Mouse (Mus musculus): ENCODE data around the gene Rest. TPM values are rescaled to one million over a fixed set of nuclear protein-coding genes. Genes with fewer than 3 reads are reported as not detected.

Rest gene
- polyA plus RNA-seq, 1 experiment, result 0.09 TPM

DNA sequence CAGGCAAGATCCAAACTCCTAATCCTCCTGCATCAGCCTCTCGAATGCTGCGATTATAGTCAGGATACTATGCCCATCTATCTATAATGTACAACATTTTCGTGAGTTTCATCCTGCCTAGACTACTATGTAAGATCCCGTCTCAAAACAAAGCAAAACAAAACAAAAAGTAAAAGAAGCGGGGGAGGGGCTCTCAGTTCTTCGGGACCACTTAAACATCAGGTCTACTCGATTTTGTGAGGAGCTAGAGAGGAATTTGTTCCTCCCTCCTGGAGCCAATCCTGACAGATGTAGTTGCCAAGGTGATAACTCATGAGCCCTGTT lies 19.9 kb upstream of the Rest start:
- Histone ChIP-seq H3K36me3 (ENCODE audit: control insufficient read depth) (no peaks in the 10 kb centered on the region), H3K4me3 (replicated peaks) (no peak overlapping the region)
- no peak for TF ChIP-seq GATA1 (IDR thresholded peaks at IDR 0.05; ENCODE audit: low read length)
- TF ChIP-seq TAL1 (IDR thresholded peaks at IDR 0.05; ENCODE audit: low read length), result no peak

DNA sequence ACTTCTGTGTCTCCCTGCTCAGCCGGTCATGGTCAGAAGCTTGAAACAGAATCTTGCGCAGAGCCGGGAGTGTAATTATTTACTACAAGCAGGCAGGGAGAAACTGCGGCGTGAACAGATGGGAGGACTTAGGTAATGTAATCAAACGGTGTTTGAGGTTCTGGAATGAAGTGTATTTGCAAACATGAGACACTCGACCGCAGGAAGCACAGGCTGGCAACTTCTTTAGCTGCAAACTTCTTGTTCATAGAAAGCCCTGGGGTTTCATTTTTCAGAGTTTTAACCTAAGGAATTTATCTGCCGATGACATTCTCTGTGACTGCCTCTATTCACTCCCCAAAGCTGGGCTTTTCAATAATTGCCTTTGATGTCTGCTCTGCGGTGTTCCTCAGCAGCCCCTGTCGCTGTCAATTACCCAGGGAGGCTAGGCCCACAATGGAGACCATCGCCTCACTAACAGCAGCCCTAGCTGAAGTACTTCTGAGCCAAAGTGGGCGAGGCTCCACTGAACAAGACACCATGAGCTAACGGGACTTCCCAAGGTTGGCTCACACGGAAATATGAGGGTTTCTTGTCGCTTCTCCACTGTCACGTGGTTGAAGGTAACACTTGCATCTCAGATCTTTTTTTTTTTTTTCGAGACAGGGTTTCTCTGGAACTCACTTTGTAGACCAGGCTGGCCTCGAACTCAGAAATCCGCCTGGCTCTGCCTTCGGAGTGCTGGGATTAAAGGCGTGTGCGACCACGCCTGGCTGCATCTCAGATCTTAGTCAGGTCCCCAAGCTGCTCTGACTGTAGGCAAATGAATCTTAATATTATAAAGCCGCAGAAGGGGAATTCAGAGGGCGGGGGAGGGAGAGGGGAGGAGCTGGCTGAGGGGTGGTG lies 19.3 kb upstream of the Rest start:
- TF ChIP-seq TAL1 (IDR thresholded peaks at IDR 0.05; ENCODE audit: low read length) (no peak), GATA1 (IDR thresholded peaks at IDR 0.05; ENCODE audit: low read length) (no peak)
- Histone ChIP-seq H3K27me3 (ENCODE audit: control insufficient read depth) (peaks cover 2% of the 10 kb centered on the region; the same call in 1 of the 2 replicates), H3K4me3 (replicated peaks) (no peak overlapping the region), H3K36me3 (ENCODE audit: control insufficient read depth) (no peaks in the 10 kb centered on the region), H3K9me3 (ENCODE audit: control insufficient read depth, low read length) (no peaks in the 10 kb centered on the region), H3K4me1 (ENCODE audit: control insufficient read depth) (0 out of 2 replicates have a peak, but pooled peaks cover 1% of the 10 kb centered on the region)

More for the DNA sequence above, 19.9 kb upstream of the Rest start:
- 0 out of 2 replicates have a peak, but pooled peaks cover 1% of the 10 kb centered on the region for H3K4me1 ChIP-seq (ENCODE audit: control insufficient read depth)
- no peaks in the 10 kb centered on the region for H3K9me3 ChIP-seq (ENCODE audit: control insufficient read depth, low read length)
- peaks cover 2% of the 10 kb centered on the region; the same call in 1 of the 2 replicates for H3K27me3 ChIP-seq (ENCODE audit: control insufficient read depth)

DNA sequence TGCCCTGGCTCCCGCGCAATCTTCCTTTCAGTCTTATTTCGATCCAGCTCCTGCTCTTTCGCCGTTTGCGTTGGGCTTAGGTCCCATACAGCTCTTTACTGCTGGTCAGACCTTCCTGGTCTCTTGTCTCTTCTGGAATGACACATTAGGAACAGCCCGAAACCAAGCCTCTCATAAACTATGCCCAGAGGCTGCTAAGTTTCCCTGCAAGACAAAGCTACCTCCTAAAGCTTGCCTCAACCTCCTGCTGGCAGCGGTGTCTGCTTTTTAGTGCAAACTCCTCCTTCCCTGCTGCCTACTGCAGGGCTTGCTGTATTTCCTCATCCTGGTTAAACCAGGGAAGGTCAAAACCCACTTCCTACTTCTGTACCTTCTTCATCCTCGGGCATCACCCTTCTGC lies 15.2 kb upstream of the Rest start:
- TF ChIP-seq TAL1 (IDR thresholded peaks at IDR 0.05; ENCODE audit: low read length) (no peak), GATA1 (IDR thresholded peaks at IDR 0.05; ENCODE audit: low read length) (no peak)
- peaks cover 2% of the 10 kb centered on the region; the same call in 1 of the 2 replicates for H3K27me3 ChIP-seq (ENCODE audit: control insufficient read depth)
- 0 out of 2 replicates have a peak, but pooled peaks cover 1% of the 10 kb centered on the region for H3K4me1 ChIP-seq (ENCODE audit: control insufficient read depth)
- no peaks in the 10 kb centered on the region for H3K36me3 ChIP-seq (ENCODE audit: control insufficient read depth)
- H3K4me3 ChIP-seq (replicated peaks), result no peak overlapping the region
- no peaks in the 10 kb centered on the region for H3K9me3 ChIP-seq (ENCODE audit: control insufficient read depth, low read length)

DNA sequence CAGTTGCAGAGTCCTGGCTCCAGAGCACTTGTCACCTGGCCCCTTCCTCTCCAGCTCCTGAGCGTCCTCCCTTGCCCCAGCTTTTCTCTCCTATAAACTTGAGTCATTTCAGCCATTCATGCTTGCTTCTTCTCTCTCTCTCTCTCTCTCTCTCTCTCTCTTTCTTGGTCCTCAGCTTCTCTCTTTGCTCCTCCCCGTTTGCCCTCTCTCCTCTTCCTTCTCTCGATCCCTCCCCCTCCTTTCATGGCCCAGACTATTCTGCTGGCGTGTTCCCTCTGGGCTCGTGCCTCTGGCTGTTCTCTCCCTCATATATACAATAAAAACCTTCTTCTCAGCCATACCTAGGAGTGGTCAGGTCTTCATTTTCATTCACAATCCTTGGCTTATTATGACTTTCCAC lies 13.6 kb upstream of the Rest start:
- no peak for TF ChIP-seq GATA1 (IDR thresholded peaks at IDR 0.05; ENCODE audit: low read length)
- TF ChIP-seq TAL1 (IDR thresholded peaks at IDR 0.05; ENCODE audit: low read length), result no peak
- H3K9me3 ChIP-seq (ENCODE audit: control insufficient read depth, low read length), result no peaks in the 10 kb centered on the region
- peaks cover 2% of the 10 kb centered on the region; the same call in 1 of the 2 replicates for H3K27me3 ChIP-seq (ENCODE audit: control insufficient read depth)
- no peaks in the 10 kb centered on the region for H3K36me3 ChIP-seq (ENCODE audit: control insufficient read depth)
- no peaks in the 10 kb centered on the region for H3K4me1 ChIP-seq (ENCODE audit: control insufficient read depth)
- H3K4me3 ChIP-seq (replicated peaks), result no peak overlapping the region

DNA sequence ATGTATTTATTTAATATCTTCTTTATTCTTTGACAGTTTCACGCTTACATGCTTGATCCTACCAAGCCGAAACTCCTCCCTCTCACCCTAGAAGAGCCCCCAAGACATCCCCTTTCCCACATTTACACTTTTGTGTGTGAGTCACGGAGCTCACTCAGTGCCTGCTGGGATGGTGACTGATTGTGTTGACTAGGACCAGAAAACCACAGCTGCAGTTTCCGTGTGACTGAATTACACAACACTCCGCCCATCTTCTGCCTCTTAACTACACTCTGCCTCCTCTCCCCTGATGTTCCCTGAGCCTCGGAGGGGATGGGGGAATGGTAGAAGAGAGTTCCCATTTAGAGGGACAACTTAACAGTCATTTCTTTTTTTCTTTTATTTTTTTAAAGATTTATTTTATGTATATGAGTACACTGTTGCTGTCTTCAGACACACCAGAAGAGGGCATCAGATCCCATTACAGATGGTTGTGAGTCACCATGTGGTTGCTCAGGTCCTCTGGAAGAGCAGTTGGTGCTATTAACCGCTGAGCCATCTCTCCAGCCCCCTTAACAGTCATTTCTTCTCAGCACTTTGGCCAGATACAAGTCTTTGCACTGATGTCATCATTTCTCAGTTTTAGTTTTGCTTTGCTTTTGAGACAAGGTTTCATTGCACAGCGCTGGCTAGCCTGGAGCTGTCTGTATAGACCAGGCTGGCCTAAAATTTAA lies 13.0 kb upstream of the Rest start:
- Histone ChIP-seq H3K9me3 (ENCODE audit: control insufficient read depth, low read length) (no peaks in the 10 kb centered on the region), H3K36me3 (ENCODE audit: control insufficient read depth) (no peaks in the 10 kb centered on the region), H3K4me3 (replicated peaks) (no peak overlapping the region), H3K4me1 (ENCODE audit: control insufficient read depth) (no peaks in the 10 kb centered on the region), H3K27me3 (ENCODE audit: control insufficient read depth) (peaks cover 2% of the 10 kb centered on the region; the same call in 1 of the 2 replicates)
- no peak for TF ChIP-seq TAL1 (IDR thresholded peaks at IDR 0.05; ENCODE audit: low read length)
- no peak for TF ChIP-seq GATA1 (IDR thresholded peaks at IDR 0.05; ENCODE audit: low read length)

DNA sequence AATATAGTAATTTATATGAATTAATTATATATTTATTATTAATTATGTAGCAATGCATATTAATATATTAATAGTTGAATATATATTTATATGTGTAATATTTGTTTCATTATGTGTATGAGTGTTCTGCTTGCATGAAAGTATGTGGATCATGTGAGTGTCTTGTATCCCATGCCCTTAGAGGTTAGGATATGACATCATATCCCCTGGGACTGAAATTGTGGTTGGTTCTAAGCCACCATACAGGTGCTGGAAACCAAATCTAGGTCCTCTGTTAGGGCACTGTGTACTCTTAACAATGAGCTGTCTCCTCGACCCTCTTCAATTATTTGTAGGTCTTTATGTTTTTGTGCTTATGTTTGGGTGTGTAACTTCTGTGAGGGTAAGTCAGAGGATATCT lies 12.1 kb upstream of the Rest start:
- Histone ChIP-seq H3K9me3 (ENCODE audit: control insufficient read depth, low read length) (no peaks in the 10 kb centered on the region), H3K36me3 (ENCODE audit: control insufficient read depth) (no peaks in the 10 kb centered on the region)
- TF ChIP-seq GATA1 (IDR thresholded peaks at IDR 0.05; ENCODE audit: low read length) (no peak), TAL1 (IDR thresholded peaks at IDR 0.05; ENCODE audit: low read length) (no peak)

DNA sequence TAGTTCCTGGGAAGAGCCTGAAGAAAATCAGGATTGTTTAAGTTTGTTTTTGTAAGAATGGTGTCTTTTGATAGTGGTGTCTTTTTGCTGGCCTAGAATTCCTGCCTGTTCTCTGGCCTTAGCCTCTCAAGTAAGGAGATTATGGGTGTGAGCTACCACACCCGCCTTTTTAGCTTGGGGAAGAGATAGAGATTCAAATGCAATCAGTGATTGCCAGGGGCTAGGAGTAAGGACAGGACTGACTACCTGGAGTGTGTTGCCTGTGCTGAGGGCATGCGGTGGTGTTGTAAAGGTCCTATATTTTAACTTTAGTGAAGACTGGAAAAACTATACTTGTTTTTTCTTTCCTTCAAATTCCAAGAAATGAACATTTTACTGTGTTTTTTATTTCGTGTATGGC lies 10.9 kb upstream of the Rest start:
- Histone ChIP-seq H3K9me3 (ENCODE audit: control insufficient read depth, low read length) (no peaks in the 10 kb centered on the region), H3K4me3 (replicated peaks) (no peak overlapping the region), H3K4me1 (ENCODE audit: control insufficient read depth) (no peaks in the 10 kb centered on the region), H3K36me3 (ENCODE audit: control insufficient read depth) (no peaks in the 10 kb centered on the region), H3K27me3 (ENCODE audit: control insufficient read depth) (peaks cover 2% of the 10 kb centered on the region; the same call in 1 of the 2 replicates)
- TF ChIP-seq TAL1 (IDR thresholded peaks at IDR 0.05; ENCODE audit: low read length), result no peak
- no peak for TF ChIP-seq GATA1 (IDR thresholded peaks at IDR 0.05; ENCODE audit: low read length)

More for the DNA sequence above, 12.1 kb upstream of the Rest start:
- Histone ChIP-seq H3K4me1 (ENCODE audit: control insufficient read depth) (no peaks in the 10 kb centered on the region), H3K27me3 (ENCODE audit: control insufficient read depth) (peaks cover 2% of the 10 kb centered on the region; the same call in 1 of the 2 replicates), H3K4me3 (replicated peaks) (no peak overlapping the region)

DNA sequence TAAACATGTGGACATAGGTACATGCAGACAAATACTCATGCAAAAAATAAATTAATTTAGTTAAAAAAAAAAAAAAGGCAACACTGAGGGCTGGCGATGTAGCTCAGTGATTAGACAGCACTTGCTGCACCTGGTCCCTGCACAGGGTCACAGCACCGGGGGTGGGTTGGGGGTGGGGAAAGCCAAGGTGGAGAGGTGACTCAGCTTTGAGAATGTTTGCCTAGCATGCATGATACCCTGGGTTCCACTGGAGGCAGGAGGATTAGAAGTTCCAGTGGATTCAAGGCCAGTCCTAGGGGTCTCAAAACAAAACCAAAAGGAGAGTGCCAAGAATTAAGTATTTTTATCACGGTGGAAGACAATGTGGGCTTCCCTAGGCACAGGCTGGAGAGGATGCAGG lies 7.7 kb upstream of the Rest start:
- TF ChIP-seq GATA1 (IDR thresholded peaks at IDR 0.05; ENCODE audit: low read length) (no peak), TAL1 (IDR thresholded peaks at IDR 0.05; ENCODE audit: low read length) (no peak)
- Histone ChIP-seq H3K4me3 (replicated peaks) (no peak overlapping the region), H3K36me3 (ENCODE audit: control insufficient read depth) (no peaks in the 10 kb centered on the region), H3K9me3 (ENCODE audit: control insufficient read depth, low read length) (no peaks in the 10 kb centered on the region), H3K4me1 (ENCODE audit: control insufficient read depth) (no peaks in the 10 kb centered on the region), H3K27me3 (ENCODE audit: control insufficient read depth) (no peaks in the 10 kb centered on the region)

DNA sequence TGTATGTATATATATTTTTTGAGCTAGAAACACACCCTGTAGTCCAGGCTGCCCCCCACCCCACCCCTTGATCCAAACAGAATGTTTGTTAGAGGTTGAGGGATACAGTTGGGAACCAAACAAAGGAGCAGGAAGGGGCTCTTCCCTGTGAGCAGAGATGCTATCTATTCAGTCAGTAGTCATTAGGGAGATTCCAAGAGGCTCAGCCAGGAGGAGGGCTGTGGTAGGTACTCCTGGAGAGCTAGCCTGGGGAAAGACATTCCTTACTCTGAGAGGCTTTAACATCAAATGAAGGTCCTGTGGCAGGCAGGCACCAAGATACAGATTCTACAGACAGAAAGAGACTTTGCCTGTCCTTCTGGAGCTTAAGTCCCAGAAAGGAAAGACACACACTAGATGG lies 6.0 kb upstream of the Rest start:
- Histone ChIP-seq H3K4me1 (ENCODE audit: control insufficient read depth) (no peaks in the 10 kb centered on the region; the same call in 1 of the 2 replicates), H3K4me3 (replicated peaks) (no peak overlapping the region), H3K36me3 (ENCODE audit: control insufficient read depth) (no peaks in the 10 kb centered on the region), H3K27me3 (ENCODE audit: control insufficient read depth) (no peaks in the 10 kb centered on the region), H3K9me3 (ENCODE audit: control insufficient read depth, low read length) (no peaks in the 10 kb centered on the region)
- TF ChIP-seq TAL1 (IDR thresholded peaks at IDR 0.05; ENCODE audit: low read length), result no peak
- no peak for TF ChIP-seq GATA1 (IDR thresholded peaks at IDR 0.05; ENCODE audit: low read length)
